Mouse (Mus musculus): ENCODE results near the gene Slc41a2.
A peak's percentile ranks its signal among the peaks of the same experiment; 100 is the strongest.
"Not testable (repeated sequence)": the region's sequence is repeated elsewhere in the genome, so short reads cannot be mapped to it uniquely, and the experiment has no call there.

Gene Slc41a2

DNA sequence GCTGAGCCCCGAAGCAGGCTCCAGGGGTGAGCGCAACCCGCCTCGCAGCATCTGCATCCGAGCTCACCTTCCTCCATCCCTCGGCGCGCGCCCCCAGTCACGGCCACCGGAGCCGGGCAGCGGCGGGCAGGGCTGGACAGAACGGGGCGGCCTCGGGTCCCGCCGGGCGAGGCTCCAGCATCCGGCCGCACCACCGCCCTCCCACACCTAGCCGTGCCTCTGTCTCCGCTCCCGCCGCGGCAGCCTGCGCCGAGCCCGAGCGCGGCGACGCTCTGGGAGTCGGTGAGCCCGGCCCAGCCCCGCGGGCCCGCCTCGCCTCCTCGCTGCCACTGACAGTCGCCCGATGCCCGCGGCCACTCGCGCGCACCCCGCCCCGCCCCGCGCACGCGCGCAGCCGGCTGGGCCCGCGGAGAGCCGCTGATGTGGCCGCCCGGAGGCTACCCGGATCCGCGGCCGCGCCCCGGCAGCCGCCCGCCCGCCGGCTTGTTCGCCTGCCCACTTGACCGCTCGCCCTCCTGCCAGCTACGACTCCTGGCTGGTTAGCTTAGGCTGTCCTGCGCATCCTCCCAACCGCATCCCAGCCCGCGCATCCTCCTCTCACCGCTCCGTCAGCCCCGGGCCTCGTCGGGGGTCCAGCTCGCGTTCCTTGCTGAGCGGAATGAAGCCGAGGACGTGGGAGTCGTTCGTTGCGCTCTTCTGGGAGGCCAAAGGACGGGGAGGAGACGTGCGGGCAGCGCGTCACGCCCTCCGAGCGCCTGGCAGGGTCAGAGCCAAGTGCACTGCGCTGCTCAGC, at the start of gene Slc41a2:
Gene Slc41a2 (minus strand): TSS at position 724 of the 793 bp plus-strand sequence.
- peak; percentile 44 for DNase-seq (ENCODE audit: low read depth, low spot score)

GRCm38 (mm10) chr10:83385330-83385910, 47.7 kb upstream of the Slc41a2 start:
- DNase-seq (ENCODE audit: low read depth, low spot score), result no peak

- DNase-seq (ENCODE audit: low read depth, low spot score), result no peak
These were observed 47.0 kb upstream of the Slc41a2 start for GRCm38 (mm10) chr10:83384456-83385215.

GRCm38 (mm10) chr10:83383863-83384262, 46.2 kb upstream of the Slc41a2 start:
- DNase-seq (ENCODE audit: low read depth, low spot score), result no peak

DNA sequence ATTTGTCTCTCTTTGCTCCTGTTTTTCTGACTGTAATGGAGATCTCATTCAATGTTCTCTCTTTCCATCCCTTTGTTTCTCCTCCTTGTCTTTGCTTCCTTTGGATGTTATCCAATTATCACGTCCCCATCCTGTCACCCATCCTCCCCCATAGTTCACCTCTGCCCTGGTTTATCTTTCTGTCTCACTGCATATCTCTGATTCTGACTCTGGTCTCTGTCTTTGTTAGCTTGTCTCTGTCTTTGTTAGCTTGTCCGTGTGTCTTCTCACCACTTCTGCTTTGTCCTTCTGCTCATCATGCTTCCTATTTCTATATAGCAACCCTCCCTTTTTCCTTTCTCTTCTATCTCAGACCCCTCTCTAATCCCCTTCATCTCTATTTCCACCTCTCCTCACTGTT, 45.3 kb upstream of the Slc41a2 start:
- DNase-seq (ENCODE audit: low read depth, low spot score), result no peak

DNA sequence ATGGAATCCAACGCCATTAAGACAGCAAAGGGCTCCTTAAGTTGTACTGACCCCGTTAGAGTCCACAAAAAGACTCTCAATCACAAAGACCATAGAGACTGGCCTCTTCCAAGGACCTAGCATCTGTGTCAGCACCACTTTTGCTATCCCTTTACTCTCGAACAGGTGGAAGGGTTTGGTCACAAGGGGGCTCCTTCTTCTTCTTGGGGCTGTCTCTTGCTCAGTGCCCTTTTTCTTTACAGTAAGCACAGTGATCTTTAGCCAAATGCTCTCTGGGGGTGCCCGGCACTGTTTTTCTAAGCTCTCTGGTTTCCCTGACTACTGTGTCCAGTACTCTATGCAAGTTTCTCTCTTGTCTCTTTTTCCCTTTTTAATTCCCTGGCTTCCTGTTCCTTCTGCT, 44.8 kb upstream of the Slc41a2 start:
- no peak for DNase-seq (ENCODE audit: low read depth, low spot score)

DNA sequence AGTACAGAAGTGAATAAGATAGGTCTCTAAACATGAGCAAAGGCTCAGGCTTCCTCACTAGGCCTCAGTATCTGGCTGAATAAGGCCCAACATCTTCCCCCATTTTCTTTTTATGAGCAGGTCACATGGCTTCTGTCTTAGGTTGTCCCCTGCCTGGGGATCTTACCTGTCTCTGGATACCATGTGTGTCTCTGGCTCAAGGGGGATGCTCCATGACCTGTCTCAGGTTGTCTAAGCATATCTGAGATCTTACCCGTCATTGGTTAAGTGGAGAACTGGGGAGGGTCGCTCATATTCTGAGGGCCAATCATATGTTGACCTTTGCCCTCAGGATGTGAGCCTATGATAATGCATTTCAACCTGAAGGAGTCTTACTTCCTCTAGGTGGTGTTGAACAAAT, 42.8 kb upstream of the Slc41a2 start:
- no peak for DNase-seq (ENCODE audit: low read depth, low spot score)

DNA sequence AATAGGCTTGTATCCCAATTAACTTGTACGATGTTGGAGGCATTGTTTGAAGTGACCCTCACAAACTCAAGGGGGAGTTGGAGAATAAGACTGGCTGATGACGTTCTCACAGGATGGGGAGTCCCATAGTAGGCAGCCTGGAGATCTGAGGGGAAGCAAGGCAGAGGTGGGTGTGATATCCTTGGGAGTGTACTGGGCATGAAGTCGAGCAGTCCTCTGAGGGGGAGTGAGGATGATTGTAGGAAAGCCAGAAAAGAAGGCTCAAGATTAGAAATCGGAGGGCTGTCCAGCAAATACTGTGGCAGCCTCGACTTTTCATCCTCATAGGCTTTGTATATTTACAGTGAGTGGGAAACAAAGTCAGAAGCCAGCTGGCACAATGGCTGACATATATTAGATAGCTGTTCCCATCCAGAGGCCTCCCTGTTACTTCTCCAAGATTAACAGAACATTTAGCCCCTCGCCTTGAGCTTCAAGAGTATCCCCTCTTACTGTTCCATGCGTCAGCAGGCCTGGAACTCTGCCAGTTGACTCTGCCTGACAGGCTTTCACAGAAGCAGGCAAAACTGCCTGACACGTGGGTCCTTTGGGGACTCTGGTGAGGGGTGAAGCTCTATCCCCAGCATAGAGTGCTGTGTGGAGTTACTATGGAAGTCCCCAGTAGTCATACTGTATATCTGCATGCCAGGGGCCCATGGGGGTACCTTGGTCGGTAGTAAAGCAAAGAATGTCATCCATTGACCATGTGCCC, 40.6 kb upstream of the Slc41a2 start:
- no peak for DNase-seq (ENCODE audit: low read depth, low spot score)

DNA sequence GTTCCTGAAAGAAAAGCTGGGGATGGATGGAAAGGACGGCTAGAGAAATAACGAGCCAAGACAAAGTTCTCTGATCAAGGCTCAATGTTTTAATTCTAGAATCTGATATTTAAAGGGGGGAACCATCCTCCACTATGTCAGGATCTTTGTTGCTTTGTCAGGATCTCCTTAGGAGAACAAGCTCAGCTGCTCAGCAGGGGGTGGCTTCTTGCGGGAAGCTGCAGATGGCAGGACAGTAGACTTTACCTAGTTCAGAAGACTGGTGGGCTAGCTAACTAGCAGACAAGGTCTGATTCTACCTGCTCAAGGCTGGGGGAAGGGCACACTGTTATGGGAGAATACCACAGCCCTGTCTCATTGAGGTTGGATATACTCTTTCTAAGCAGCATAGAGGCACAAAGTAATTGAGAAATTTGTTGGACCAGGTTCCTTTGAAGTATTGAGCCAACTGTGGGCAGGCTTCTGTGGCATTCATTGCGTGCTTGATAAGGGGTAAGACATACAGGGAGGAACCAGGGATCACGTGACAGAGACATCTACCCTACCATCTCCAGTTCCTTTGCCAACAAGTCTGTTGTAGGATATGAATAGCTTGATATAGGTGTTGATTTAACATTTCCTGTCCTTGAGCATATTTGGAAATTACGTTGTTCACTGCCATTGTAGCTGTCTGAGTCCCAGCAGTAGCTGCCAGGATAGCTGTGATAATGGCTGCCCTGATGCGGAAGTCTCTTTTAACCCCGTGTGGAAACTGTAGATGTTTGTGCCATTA, 39.4 kb upstream of the Slc41a2 start:
- no peak for DNase-seq (ENCODE audit: low read depth, low spot score)

- not testable (repeated sequence) for DNase-seq (ENCODE audit: low read depth, low spot score)
These were observed 37.8 kb upstream of the Slc41a2 start for GRCm38 (mm10) chr10:83375458-83375857.

DNA sequence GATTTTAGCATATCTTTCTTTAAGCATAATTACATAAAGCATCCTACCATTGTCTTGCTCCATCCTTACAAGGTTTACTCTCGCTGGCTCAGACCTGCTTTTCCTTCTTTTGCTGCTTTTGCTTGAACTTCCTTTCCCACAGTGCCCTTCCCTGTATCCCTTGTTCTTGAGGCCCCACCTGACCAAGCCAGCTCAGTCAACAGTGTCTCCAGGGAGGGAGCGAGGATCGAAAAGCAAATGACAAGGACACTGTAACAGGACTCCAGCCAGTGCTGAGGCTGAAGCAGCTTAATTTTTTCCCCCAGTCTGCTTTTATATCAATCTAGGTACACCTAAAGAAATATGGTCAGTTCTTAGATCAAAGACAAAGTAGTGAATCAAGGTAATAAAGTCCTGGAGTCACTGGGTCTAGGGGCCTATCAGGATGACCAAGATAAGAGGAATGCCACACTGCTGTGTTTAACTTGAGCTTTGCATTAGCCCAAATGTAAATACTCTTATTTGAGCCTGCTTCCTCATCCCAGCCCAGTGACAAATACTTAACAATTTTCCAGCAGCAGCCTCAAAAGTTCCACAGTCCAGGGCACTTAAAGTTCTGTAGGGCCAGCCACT, 36.5 kb upstream of the Slc41a2 start:
- no peak for DNase-seq (ENCODE audit: low read depth, low spot score)

DNA sequence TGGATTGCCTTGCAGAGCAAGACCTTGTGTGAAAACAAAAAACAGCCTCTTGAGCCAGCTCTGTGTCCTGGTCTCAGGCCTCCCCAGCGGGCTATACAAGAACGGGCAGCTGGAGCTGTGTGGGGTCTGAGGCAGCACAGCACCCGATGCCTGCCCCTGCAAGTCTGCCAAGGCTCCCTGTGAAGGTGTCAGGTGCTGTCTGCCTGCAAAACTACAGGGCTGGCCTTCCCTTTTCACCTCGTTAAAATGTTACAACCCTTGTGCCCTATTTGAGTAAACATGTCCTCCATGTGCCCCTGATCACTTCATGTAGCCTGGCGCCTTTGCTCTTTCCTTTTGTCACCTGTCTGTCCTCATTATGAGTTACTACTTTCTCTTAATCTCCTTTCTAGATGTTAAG, 31.2 kb upstream of the Slc41a2 start:
- DNase-seq (ENCODE audit: low read depth, low spot score), result no peak

- no peak for DNase-seq (ENCODE audit: low read depth, low spot score)
These were observed 25.8 kb upstream of the Slc41a2 start for GRCm38 (mm10) chr10:83363451-83363850.

- peak; percentile 53 for DNase-seq (ENCODE audit: low read depth, low spot score)
These were observed 24.1 kb upstream of the Slc41a2 start for GRCm38 (mm10) chr10:83361643-83362382.

DNA sequence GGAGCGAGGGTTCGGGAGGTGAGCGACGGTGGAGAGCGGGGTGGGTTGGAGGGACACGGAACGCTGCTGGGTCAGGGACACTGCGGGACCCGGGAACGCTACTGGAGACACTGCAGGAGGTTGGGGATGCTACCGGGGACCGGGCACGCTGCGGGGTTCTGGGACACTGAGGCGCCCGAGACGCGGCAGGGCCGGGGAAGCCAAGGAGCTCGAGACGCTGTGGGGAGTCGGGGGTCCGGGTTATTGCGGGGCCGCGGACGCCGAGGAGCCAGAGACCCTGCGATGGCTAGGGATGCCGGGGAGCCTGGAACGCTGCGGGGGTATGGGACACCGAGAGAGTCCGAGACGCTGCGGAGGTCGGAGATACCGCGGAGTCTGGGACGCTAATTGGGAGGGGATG, 22.7 kb upstream of the Slc41a2 start:
- no peak for DNase-seq (ENCODE audit: low read depth, low spot score)

DNA sequence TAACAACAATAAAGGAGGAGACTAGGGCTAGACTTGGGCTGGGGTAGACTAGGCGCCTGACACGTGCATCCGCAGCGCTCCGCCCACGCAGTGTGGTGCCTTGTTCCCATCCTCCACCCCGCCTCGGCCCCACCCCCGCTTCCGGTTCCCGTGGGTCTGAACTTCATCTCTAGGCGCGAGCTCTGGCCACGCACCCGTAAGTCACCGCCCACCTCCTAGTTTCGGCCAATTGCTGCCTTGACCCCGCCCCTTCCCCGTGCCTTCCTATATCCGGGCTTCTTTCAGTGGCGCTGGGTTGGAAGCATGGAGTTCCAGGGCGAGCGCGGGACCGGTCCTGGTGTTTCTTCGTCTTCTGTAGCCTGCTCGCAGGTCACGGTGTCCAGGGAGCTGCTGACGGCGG, 22.3 kb upstream of the Slc41a2 start, which contains the start of gene D10Wsu102e:
Gene D10Wsu102e (plus strand): TSS at position 266 of the 400 bp plus-strand sequence.
- peak; percentile 97 for DNase-seq (ENCODE audit: low read depth, low spot score)

- no peak for DNase-seq (ENCODE audit: low read depth, low spot score)
These were observed 21.8 kb upstream of the Slc41a2 start for GRCm38 (mm10) chr10:83359451-83359850.

- no peak for DNase-seq (ENCODE audit: low read depth, low spot score)
These were observed 18.7 kb upstream of the Slc41a2 start for GRCm38 (mm10) chr10:83356416-83356815.

DNA sequence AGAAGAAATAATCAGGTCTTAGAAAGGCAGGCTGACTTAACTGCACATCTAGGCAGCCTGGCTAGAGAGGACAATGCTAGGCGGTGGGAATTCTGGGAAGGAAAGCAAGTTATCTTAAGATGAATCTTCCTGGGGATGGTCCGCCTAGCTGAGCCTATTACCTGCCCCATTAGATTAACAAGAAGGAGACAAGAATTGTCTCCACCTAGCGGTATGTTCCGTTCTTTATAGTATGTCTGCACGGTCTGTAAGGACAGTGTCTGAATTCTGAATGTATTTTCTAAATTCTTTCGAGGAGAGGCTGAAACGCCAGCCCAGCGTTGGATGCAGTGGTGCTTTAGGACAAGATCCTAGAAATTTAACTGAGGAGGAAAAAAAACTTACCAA, 16.6 kb upstream of the Slc41a2 start:
- DNase-seq (ENCODE audit: low read depth, low spot score), result peak; percentile 18

Measured in CD4-positive helper T cell, adult 2 months (primary cell).